Mouse (Mus musculus) embryonic facial prominence, embryonic 14.5 days (tissue): ENCODE measurements around the gene Desi2. TPM values are rescaled to one million over a fixed set of nuclear protein-coding genes. Genes with fewer than 3 reads are reported as not detected.
"Not testable (repeated sequence)": the region's sequence is repeated elsewhere in the genome, so short reads cannot be mapped to it uniquely, and the experiment has no call there.

ENCODE experiments used
- ATAC-seq: fragments of 200-750 bp; cut with Nextera tagmentation; 2 replicates; pipeline ENCODE4 v1.8.0; 2017; ENCODE audit warnings: low read depth, moderate number of reproducible peaks, moderate TSS enrichment
- DNase-seq: peaks from one replicate; pipeline ENCODE4 v3.0.0-alpha.2; 2015; ENCODE audit warnings: low spot score
- H3K27ac ChIP-seq: fragments of 300-500 bp; sonication (generic); replicated peaks from 2 replicates; pipeline ENCODE4 v1.5.1; 2014; ENCODE audit warnings: low read depth, mild to moderate bottlenecking, low read length, moderate library complexity
- H3K27me3 ChIP-seq: fragments of 300-500 bp; sonication (generic); replicated peaks from 2 replicates; pipeline ENCODE4 v1.6.1; 2014; ENCODE audit warnings: low read length; ENCODE audit not compliant: control insufficient read depth, insufficient read depth
- H3K36me3 ChIP-seq: fragments of 300-500 bp; sonication (generic); 2 replicates; pipeline ENCODE4 v1.6.1; 2014; ENCODE audit warnings: low read length, mixed read lengths; ENCODE audit not compliant: control insufficient read depth, insufficient read depth
- H3K4me1 ChIP-seq: fragments of 300-500 bp; sonication (generic); 2 replicates; pipeline ENCODE4 v1.6.1; 2014; ENCODE audit warnings: antibody characterized with exemption, low read length; ENCODE audit not compliant: control insufficient read depth, insufficient read depth
- H3K4me2 ChIP-seq: fragments of 300-500 bp; sonication (generic); 2 replicates; pipeline ENCODE4 v1.6.1; 2014; ENCODE audit warnings: low read depth, mild to moderate bottlenecking, low read length, moderate library complexity, mixed read lengths
- H3K4me3 ChIP-seq: fragments of 300-500 bp; sonication (generic); 2 replicates; pipeline ENCODE4 v1.5.1; 2014; ENCODE audit warnings: low read depth, mild to moderate bottlenecking, low read length
- H3K9ac ChIP-seq: fragments of 300-500 bp; sonication (generic); 2 replicates; pipeline ENCODE4 v1.6.1; 2014; ENCODE audit warnings: low read depth, mild to moderate bottlenecking, low read length, moderate library complexity, mixed read lengths
- H3K9me3 ChIP-seq: fragments of 300-500 bp; sonication (generic); 2 replicates; pipeline ENCODE4 v1.6.1; 2016; ENCODE audit warnings: low read length; ENCODE audit not compliant: control insufficient read depth
- WGBS: fragments of 180-500 bp; shearing (Covaris S2); extraction: QIAGEN DNeasy Blood & Tissue Kit; methylation state at CpG from one replicate; pipeline ENCODE4 v1.1.7; 2014; 5-methylcytosine and 5-hydroxymethylcytosine counted together
- polyA plus RNA-seq: library from polyadenylated mRNA; unstranded; fragments of >200 nt; fragmentation: Nextera tagmentation; extraction: Ambion mirVana; gene quantifications from 2 replicates; pipeline ENCODE4 v1.2.1, GENCODE M21; 2014

Gene Desi2
- polyA plus RNA-seq, 1 experiment from 2014 or later: 27.1 TPM

DNA sequence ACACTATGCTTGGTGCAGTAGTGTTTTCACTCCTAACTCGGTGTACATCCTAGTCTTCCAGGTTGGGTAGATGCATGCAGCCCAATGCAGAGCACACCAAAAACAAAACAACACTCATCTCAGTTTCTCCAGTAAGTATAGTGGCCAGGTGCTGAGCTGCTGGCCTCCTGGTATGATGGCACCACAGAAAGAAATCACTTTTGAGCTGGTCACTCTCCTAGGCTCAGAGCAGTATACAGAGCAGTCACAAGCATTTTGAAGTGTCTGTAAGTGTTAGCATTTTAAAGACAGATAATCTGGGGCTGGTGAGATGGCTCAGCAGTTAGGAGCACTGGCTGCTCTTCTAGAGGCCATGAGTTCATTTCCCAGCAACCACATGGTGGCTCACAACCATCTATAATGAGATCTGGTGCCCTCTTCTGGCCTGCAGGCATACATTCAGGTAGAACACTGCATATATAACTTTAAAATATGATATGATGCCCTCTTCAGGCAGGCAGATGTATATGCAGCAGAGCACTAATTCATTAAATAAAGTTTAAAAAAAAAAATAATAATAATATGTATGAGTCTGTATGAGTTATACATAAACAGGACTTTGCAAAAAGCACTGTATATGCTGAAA, 54.8 kb downstream of the Desi2 start:
- Histone ChIP-seq H3K36me3 (peaks cover 24% of the 10 kb centered on the region), H3K27me3 (no peaks in the 10 kb centered on the region), H3K4me2 (no peak overlapping the region), H3K27ac (no peak overlapping the region), H3K4me3 (no peak overlapping the region), H3K9ac (no peak overlapping the region), H3K9me3 (no peaks in the 10 kb centered on the region), H3K4me1 (no peaks in the 10 kb centered on the region)
- no peak for ATAC-seq
- whole genome bisulfite sequencing: 90% methylated on average over 1 of the region's 1 CpGs
- no peak for DNase-seq

DNA sequence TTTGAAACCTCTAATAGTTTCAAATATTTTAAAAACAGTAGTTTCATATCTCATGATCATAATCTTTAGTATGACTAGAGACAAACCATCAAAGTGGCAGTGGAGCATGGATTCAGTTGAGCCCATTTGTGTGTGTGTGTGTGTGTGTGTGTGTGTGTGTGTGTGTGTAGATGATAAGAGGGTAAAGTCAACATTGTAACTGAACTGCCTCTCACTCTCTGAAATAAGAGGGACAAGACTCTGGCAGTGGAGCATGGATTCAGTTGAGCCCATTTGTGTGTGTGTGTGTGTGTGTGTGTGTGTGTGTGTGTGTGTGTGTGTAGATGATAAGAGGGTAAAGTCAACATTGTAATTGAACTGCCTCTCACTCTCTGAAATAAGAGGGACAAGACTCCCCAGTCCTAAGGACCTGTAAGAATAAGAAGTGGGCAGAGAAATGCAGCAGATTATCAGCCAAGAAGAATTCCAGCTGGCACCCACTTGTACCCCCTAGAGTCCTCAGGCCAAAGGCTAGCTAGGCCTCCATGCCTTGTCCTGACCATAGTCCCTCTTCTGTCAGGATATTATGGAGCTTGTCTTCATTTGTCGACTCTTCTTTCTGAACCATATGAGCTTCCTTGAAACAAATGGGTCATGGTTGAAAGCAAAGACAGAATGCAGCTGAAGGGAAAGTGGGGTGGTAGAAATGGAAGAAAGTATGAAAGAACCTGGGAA, 61.0 kb downstream of the Desi2 start:
- 85% methylated on average over 1 of the region's 1 CpGs for WGBS
- no peaks in the 10 kb centered on the region for H3K27me3 ChIP-seq
- H3K9ac ChIP-seq: no peak overlapping the region
- no peak for DNase-seq
- no peak overlapping the region for H3K4me3 ChIP-seq
- no peaks in the 10 kb centered on the region for H3K9me3 ChIP-seq
- peaks cover 38% of the 10 kb centered on the region for H3K36me3 ChIP-seq
- H3K27ac ChIP-seq: no peak overlapping the region
- H3K4me2 ChIP-seq: no peak overlapping the region
- ATAC-seq: no peak
- no peaks in the 10 kb centered on the region for H3K4me1 ChIP-seq

- DNase-seq: no peak
- ATAC-seq: no peak
- Histone ChIP-seq H3K4me3 (no peak overlapping the region), H3K9me3 (no peaks in the 10 kb centered on the region), H3K27me3 (no peaks in the 10 kb centered on the region), H3K4me1 (no peaks in the 10 kb centered on the region), H3K27ac (no peak overlapping the region), H3K9ac (no peak overlapping the region), H3K4me2 (no peak overlapping the region), H3K36me3 (peaks cover 35% of the 10 kb centered on the region)
- WGBS: 89% methylated on average over 4 of the region's 4 CpGs
These were observed 67.4 kb downstream of the Desi2 start for GRCm38 (mm10) chr1:178254598-178254997.

- WGBS: 94% methylated on average over 4 of the region's 4 CpGs
- H3K4me3 ChIP-seq: no peak overlapping the region
- no peak overlapping the region for H3K9ac ChIP-seq
- DNase-seq: no peak
- no peak overlapping the region for H3K27ac ChIP-seq
- H3K36me3 ChIP-seq: peaks cover 20% of the 10 kb centered on the region
- no peak overlapping the region for H3K4me2 ChIP-seq
- no peaks in the 10 kb centered on the region for H3K4me1 ChIP-seq
- H3K27me3 ChIP-seq: no peaks in the 10 kb centered on the region
- ATAC-seq: no peak
- H3K9me3 ChIP-seq: no peaks in the 10 kb centered on the region
These were observed 69.1 kb downstream of the Desi2 start for GRCm38 (mm10) chr1:178256351-178256750.

- H3K27ac ChIP-seq: no peak overlapping the region
- H3K4me3 ChIP-seq: no peak overlapping the region
- no peak for ATAC-seq
- H3K27me3 ChIP-seq: no peaks in the 10 kb centered on the region
- DNase-seq: no peak
- no peaks in the 10 kb centered on the region for H3K9me3 ChIP-seq
- no peak overlapping the region for H3K9ac ChIP-seq
- peaks cover 11% of the 10 kb centered on the region for H3K36me3 ChIP-seq
- no peak overlapping the region for H3K4me2 ChIP-seq
- no peaks in the 10 kb centered on the region for H3K4me1 ChIP-seq
- WGBS: 78% methylated on average over 2 of the region's 2 CpGs
These were observed 71.6 kb downstream of the Desi2 start for GRCm38 (mm10) chr1:178258821-178259220.

DNA sequence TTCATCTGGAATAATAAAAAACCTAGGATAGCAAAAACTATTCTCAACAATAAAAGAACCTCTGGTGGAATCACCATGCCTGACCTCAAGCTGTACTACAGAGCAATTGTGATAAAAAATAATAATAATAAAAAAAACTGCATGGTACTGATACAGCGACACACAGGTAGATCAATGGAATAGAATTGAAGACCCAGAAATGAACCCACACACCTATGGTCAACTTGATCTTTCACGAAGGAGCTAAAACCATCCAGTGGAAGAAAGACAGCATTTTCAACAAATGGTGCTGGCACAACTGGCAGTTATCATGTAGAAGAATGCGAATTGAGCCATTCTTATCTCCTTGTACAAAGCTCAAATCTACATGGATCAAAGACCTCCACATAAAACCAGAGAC, 78.2 kb downstream of the Desi2 start:
- not testable (repeated sequence) for H3K4me1 ChIP-seq, H3K9ac ChIP-seq, H3K4me2 ChIP-seq, DNase-seq, H3K4me3 ChIP-seq, ATAC-seq, H3K36me3 ChIP-seq, H3K27me3 ChIP-seq, H3K9me3 ChIP-seq, H3K27ac ChIP-seq
- WGBS: 93% methylated on average over 3 of the region's 3 CpGs

- peak; percentile 10 for DNase-seq
- no peak overlapping the region for H3K9ac ChIP-seq
- no peak overlapping the region for H3K27ac ChIP-seq
- no peak for ATAC-seq
- WGBS: 65% methylated on average over 6 of the region's 6 CpGs
- H3K36me3 ChIP-seq: no peaks in the 10 kb centered on the region
- H3K27me3 ChIP-seq: no peaks in the 10 kb centered on the region
- no peak overlapping the region for H3K4me2 ChIP-seq
- no peaks in the 10 kb centered on the region for H3K4me1 ChIP-seq
- no peaks in the 10 kb centered on the region for H3K9me3 ChIP-seq
- no peak overlapping the region for H3K4me3 ChIP-seq
These were observed 83.4 kb downstream of the Desi2 start for GRCm38 (mm10) chr1:178270635-178271034.

DNA sequence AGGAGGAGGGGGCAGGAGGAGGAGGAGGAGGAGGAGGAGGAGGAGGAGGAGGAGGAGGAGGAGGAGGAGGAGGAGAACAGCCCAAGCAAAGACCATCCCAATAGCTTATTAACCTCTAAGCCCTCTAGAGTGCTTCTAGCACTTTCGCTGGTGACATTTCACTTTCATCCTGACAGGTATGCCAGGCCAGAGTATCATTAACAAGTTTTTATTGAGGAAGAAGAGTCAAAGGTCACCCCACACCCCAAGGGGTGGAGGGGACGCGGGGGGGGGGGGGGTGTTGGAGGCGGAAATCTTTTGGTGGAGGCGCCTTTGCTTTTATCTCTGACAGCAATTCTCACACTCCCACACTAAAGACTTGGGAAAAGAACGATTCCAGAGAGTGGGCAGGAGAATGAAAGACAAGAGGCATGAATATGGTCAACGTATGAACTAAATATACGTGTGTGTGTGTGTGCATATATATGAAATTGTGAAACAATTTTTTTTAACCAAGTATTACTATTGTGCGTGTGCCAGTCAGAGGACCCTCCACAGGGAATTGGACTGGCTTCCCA, 88.0 kb downstream of the Desi2 start:
- no peaks in the 10 kb centered on the region for H3K4me1 ChIP-seq
- H3K27ac ChIP-seq: no peak overlapping the region
- no peaks in the 10 kb centered on the region for H3K36me3 ChIP-seq
- DNase-seq: no peak
- no peaks in the 10 kb centered on the region for H3K27me3 ChIP-seq
- H3K4me2 ChIP-seq: peak overlapping the region; percentile 77
- H3K9ac ChIP-seq: no peak overlapping the region
- ATAC-seq: no peak
- H3K4me3 ChIP-seq: peak overlapping the region; percentile 67
- H3K9me3 ChIP-seq: no peaks in the 10 kb centered on the region
- WGBS: 52% methylated on average over 9 of the region's 9 CpGs

DNA sequence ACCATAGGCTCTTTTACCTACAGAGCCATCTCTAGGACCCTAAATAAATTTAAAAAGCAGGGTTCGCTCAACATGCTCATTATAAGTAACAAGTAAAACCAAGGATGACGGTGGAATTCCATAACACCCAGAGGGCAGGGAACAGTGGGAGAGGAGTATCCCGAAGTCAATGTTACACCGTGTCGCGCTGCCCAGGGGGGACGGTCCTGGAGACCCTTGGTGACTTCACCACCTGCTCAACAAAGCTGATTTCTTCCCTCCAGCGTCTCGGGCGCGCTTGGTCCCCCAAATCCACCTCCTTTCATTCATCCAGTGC, 88.5 kb downstream of the Desi2 start:
- Histone ChIP-seq H3K4me3 (peak overlapping the region; percentile 67), H3K36me3 (no peaks in the 10 kb centered on the region), H3K27me3 (no peaks in the 10 kb centered on the region), H3K27ac (peak overlapping the region; percentile 83; the same call in 1 of the 2 replicates), H3K9me3 (no peaks in the 10 kb centered on the region), H3K4me1 (no peaks in the 10 kb centered on the region), H3K4me2 (peak overlapping the region; percentile 77), H3K9ac (peak overlapping the region; percentile 88)
- WGBS: 5% methylated on average over 11 of the region's 11 CpGs
- ATAC-seq (peak; percentile 23; the same call in 1 of the 2 replicates), DNase-seq (peak; percentile 3)
